Mouse (Mus musculus) spleen, postnatal 10 days (tissue): ENCODE measurements at regions not wholly inside any gene's neighbourhood (a gene's known extent, or its start where the extent isn't known, plus 50 kb on each side); places are given as distances from the start of the nearest gene placed in this dataset.
"Not testable (repeated sequence)": the region's sequence is repeated elsewhere in the genome, so short reads cannot be mapped to it uniquely, and the experiment has no call there.

Experiments
- DNase-seq, 2 experiments: peaks; one replicate each; pipeline ENCODE4 v3.0.0; 2021 to 2022; ENCODE audit warnings: low spot score in 2 of 2

DNA sequence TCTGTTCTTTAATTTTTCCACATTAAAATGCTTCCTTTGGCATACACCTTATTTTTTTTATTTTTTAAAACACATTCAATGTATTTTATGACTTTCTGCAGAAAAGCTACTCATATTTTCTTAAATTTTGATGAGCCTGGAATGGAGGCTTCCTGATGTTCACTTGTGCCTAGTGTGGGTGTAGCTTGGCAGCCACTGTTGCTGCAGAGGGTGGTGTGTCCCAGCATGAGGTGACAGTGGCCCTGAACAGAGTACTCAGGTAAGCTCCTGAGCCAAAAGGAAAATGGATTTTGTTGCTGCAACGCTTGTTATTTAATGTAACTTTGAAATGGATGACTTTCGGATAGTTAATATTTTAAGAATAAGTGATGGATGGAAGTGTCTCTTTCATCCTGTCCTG lies 170.6 kb downstream of the Eipr1 start:
- DNase-seq = no peak

DNA sequence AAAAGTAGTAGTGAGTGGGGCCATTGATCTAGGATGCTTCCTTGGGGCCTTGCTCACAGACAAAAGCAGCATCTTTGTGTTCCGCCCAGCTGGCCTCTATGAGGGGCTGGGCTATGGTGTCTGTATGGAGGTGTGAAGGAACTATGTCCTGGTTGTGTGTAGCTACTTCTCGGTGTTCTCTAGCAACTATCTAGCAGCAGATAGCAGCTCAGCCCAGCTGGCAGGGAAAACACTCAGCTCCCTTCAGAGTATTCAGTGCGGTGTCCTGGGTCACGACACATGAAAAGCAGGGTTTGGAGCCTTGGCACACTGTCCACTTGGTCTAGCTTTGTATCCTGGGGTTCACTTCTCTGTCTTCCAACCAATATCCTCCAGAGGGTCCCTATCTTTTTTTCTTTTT lies 173.6 kb downstream of the Eipr1 start:
- no peak for DNase-seq

DNA sequence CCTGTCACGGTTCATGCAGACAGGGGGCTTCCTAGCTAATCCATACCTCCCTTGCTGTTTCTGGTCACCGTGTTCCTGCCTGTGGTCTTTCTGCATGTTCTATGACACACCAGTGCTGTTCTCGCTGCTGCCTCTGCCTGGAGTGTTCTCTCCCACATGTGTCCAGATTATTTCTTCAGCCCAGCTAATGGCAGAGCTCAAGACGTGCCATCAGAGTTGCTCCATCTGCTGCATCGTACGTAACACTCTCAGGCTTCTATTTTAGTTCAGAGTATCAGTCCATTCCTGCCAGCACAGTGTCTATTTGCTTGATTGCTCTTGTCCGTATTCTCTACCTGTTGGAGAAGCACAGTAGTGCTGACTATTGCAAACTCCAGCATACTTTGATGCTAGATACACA lies 188.3 kb downstream of the Eipr1 start:
- no peak for DNase-seq

DNA sequence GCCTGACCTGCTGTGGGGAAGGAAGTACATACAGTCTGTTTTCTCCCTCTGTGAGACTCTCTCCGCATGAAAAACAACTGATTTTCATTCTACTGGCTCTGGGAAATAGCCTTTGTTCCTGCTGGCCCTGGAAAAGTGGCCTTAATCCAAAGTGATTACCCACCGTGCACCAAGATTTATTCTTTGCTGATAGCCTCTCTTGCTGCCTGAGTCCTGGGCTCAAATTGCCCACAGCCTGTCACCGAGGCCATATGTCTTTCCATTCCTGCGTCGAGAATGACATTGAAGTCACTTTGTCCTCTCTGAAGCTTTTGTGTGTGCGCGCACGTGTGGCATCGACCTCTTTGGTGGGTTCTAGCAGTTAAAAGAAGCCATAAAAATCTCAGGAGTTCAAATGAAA lies 197.3 kb downstream of the Eipr1 start:
- DNase-seq = no peak

DNA sequence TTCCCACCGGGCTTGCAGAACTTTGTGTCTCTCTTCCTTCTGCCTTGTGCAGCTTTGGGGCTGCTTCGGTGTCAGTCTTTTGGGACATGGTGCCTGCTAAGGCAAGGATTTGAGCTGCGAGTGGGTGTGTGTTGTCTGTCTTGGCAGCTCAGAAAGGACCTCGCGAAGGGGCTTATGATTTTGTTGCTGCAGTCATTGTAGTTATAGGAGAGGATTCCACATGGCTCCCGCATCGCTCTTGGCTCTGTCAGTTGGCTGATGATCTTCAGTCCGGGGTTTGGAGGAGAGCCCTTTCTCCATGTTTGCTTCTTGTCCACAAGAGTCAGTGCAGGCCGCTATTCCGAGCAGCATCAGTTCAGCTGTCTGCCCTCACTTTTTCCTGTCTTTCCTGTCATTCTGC lies 197.7 kb downstream of the Eipr1 start:
- no peak for DNase-seq

DNA sequence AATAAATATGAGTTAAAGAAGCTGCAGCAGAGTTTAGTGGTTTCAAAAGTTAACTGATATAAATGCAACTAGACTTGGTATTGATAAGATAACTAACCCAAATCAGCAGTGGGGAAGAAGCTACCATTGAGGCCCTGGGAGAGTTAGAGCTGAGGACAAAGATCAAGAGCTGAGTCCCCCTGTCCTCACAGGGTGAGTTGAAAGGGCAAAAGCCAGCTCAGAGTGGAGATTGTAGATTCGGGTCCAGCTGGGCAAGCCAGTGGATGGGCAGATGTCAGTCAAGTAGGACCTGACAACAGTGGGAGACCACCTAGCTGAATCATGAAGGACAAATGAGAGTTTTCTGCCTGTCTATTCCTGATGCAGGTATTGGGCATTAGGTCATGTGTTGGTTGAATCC lies 205.6 kb downstream of the Eipr1 start:
- no peak for DNase-seq

DNA sequence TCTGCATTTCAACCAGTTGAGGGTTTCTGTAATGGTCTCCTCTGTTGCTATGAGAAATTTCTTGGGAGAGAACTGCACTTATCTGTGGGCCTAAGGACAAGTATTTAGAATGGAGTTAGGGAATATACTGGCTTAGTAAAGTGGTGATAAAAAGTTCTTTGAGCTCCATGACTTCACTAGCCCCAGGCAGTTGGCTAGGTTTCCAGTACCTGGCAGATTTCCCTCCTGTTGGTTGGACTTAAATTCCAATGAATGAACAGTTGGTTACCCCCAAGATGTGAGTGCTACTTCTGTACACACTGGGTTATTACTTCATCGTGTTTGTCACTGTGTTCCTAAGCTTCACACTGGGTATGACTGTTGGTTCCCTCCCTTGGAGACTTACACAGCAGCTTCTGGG lies 207.1 kb downstream of the Eipr1 start:
- no peak for DNase-seq

DNA sequence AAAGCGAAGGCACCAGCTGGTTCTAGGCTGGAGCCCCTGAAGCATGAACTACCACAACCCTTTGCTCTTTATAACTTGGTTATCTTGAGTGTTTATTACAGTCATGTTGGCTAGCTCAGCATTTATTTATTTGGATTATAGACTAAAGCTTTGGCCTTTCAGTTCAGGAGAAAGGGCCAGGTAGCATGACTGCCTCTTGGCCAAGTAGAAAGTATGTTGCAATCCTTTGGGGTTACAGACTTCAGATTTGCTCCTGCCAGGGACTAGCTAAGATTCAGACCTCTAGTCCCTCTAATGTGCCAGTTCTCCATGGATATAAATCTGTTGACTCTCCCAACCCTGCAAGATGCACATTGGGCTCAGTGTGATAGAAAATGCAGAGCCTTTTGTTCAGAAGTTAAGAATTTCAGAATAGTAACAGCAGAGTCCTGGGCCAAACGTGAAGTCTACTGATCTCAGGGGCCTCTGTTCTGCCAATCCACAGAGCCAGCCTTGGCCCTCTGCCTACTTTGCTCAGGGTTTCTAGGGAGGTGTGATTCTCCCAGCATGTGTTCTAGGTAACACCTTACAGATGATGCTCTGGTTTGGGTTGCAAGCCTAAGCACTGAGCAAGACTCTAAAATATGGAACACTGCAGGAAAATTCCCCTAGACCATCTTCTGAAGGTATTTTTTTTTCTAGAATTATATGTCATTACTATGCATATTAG lies 218.2 kb downstream of the Eipr1 start:
- no peak for DNase-seq

DNA sequence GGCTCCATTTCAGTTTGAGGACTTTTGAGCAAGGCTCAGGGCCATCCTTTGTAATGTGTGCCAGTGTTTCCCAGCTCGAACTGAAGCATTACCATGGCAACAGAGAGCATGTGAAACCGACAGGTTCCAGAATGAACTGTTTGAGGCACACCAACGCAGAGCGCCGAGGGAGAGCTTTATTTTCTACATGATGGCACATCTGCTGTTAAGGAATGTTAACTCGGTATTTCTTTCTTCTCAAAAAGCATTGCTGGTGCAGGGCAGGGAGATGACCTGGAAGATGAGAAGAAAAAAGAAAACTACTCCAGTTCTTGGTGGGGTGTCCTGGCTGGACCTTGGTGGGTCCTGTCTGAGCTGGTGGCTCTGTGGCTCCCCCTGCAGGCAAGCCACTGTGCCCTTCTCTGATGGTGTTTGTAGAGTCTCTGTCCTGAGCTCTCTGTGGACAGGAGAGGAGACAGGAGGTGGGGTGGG lies 223.0 kb downstream of the Eipr1 start:
- DNase-seq = no peak

DNA sequence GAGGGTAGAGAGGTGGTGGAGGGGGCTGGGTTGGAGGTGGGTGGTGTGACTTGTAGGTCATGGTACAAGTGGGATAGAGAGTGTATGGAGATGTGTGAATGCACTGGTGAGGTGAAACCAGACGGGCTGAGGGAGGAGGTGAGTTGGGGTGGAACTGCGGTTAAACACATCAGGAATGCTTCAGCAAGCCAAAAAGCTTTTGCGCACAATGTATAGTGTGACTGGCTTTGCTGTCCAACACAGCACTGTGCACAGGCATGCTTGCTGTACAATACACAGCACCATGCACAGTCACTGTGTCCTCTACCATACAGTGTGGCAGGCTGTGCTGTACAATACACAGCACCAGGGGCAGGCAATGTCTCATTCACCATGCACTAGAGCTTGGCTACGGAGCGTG lies 223.6 kb downstream of the Eipr1 start:
- DNase-seq = no peak

DNA sequence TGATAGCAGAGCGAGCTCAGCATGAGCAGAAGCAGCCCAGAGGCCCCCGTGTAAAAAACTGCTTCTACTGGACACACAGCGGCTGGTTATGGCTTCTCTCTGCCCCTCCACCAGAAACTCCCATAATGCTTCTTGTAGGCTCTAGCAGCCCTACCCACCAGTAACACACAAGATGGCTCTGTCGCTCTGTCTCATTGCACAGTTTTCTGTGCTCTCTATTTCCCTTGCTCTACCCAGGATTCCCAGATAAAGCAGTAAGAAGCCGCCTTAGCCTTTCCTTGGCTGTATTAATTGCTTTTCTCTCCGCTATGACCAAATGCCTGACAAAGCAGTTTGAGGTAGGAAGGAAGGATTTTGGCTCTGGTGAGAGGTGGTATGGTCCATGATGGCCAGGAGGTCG lies 228.1 kb downstream of the Eipr1 start:
- DNase-seq = no peak

DNA sequence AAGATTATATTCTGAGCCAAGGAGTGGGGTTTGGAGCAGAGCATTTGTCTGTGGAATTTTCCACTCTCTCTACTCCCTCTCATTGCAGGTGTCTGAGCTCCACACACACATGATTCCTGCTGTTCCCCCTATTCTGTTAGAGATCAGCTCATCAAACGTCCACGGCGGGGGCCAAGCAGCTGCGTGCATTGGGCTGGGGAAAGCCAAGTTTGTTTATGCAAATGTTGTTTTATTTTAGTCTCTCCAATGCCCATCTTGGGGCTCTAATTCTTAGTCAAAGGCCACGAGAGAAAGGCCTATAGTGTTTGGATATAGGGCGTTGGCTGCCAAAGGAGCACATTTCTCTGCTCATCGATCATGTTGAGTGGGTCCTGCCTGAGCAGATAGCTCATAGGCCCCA lies 234.6 kb downstream of the Eipr1 start:
- DNase-seq = peak in 1 of 2 experiments; percentile 27

DNA sequence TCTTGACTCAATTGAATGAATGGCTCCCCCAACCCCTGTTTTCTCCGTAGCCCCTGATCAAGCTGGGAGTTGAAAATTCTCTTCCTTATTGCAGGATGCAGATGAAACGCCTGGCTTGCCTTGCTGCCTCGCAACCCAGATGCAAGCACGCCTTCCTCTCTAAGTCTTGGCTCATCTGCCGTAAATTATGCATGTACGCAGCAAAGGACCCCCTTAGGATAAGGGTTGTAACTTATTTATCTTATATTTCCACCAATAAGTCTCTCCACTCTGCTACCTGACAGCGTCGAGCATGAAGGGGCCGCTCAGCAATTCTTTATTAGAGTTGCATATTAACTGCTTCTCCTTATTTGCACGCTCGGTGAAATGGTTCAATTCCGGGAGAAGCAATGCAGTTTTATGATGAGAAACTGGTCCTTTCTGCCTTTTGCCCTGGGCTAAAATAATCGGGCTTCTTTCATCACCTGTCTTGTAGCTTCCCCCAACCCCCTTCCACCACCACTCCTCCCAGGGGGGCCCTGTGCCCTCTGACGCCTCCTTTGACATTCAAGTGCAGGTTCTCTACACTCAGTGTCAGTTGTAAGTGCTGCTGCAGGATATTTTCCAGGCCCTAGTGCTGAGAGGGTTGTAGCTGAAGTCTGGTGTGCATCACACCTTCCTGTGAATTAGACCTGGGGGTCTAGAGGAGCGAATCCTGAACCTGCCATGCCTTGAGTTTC lies 246.0 kb downstream of the Eipr1 start:
- DNase-seq = no peak

DNA sequence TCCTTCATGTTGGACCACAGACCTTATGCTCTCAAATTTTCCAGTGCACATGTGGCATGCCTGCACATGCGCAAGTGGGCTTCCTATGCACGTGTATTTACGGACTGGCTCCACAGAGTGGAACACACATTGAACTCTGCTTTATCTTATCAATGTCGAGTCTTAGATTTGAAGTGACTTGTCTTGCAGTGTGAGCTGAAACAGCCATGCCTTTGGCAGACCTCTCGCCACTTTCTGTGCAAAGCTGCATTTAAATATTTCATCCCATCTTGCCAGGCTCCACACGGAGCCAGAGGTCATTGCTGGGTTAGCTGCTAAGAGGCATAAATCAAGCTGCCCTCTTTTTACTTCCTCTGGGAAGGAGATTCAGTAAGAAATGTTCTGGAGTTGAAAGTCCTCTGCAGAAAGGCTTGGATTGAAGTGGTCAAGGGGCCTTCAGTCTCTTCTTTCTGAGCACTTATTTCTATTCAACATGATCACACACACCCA lies 248.4 kb downstream of the Eipr1 start:
- DNase-seq = no peak

DNA sequence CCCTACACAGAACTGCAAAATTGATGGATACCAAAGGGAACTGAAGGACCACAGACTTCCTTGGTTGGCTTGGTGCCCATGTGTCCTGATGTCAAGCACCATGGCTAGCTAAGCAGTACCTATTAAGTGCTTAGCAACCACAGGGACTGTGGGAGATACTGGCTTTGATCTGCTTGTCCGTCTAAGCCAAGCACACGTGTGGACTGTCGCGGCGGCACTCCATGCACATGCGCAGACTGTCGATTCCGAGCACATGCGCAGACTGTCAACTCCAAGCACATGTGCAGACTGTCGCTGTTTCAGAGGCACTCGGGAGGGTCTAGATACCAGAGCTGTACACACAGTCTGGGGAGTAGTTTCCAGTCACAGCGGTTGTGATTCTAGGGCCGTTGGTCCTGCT lies 252.9 kb downstream of the Eipr1 start:
- DNase-seq = no peak

DNA sequence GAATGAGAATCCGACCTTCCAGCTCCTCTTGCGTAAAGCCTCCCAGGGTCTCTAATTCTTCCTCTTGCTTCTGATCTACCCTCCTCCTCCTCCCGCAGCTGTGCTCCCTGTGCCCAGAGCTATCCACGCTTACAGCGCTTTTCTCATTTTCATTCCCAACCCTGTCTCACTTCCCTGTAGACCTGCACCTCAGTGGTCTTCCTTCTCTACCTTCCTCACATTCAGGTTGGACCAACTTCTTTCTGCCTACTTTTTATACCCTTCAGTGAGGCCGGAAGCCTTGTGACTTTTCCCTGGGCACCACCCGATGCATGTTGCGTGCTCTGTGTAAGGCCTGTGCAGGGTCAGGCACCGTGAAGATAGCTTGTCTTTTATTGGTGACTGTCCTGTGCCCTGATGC lies 263.0 kb downstream of the Eipr1 start:
- DNase-seq = no peak

DNA sequence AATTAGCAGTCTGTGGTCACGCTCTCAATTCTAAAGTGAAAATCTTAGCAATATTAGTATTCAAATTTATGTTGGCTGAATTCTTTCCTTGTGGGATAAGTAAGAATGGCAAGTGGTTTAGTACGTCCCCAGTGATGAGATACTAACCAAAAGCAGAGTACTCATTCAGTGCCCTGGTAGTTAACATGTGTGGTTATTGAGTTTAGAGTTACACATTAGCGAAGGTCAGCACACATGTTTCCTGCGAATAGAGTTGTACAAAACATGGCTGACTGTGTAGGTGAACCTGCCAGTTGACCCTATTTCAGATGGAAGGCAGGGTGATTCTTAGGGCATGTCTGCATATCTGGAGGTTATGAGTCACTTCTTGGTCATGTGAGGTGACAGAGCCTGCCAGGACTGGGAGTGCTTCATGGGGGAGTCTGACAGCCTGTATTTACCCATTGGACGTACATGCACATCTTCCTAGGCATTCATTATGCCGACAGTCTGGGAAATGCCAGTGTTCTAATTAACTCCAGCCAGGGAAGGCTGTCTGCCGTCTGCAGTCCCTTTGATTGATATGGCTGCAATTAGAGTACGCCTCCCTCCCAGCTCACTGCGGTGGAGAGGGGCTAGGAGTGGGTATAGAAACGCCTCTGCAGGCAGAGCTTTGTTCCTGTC lies 263.7 kb downstream of the Eipr1 start:
- DNase-seq = no peak

DNA sequence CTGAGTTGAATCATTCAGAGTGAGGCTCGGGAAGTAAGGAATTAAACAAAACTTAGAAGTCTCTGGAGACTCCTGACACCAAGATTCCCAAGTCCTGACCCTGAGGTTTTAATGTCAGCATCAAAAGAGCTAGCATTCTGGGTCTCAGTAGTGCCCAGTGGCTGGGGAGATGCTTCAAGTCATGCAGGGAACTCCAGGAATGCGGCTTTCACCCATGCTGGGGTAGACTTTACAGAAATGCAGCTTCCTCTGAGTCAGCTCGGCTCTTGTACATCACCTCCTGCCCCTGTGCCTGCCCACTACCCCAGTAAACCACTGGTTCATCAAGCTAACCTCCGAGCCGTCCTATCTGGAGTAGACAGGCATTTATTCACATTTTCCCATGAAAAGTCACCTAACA lies 269.5 kb downstream of the Eipr1 start:
- DNase-seq = no peak

DNA sequence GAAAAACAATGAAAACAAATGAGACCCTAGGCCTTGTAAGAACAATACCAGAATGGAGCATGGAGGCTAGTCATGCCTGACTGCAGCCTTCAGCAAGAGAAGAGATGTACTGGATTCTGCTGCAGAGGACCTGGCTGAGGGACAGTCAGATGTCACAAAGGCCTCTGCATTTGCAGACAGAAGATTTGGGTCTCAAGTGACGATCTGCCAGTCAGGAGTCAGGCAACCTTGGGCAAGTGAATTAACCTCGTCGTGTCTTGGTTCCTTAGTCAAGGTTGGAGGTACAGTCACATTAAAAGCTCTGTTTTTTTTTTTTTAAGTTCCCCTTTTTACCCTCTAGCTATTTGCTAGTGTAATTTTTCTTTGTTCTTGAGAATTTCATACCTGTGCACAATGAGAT lies 276.6 kb downstream of the Eipr1 start:
- no peak for DNase-seq

DNA sequence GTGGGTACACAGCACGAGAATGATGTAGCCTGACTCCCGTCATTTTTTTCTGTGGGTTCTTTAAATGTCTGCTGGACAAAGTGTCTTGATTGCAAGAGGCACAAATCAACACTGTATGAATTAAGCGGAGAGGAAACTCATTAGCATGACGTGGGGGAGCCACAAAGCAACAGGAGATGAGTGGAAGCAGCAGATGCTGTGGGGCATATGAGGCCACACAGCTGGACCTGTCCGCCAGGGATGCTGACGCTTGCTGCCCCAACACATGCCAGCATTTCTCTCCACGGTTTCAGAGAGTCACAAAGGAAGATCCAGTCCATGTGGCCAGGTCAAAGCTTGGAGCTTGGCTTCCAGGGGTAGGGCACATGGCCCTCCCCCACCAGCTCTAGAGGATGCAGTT lies 277.9 kb downstream of the Eipr1 start:
- DNase-seq = no peak

DNA sequence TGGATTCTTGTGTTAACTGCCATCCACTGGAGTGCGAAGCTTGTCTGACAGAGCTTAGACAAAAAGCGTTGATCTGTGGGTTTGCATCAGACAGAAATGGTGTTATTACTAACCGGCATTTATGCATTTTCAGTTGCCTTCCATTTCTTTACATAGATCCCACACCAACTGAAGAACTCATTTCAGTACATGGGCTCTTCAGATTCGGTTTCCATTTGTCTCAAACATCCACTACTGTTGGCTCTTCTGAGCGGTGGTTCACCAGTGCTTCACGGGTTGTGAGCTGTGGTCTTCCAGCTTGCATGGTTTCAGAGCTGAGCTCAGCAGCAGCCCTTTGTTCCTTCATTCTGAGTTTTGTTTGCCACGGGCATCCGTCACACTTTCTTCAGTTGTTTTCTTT lies 294.4 kb downstream of the Eipr1 start:
- DNase-seq = no peak

DNA sequence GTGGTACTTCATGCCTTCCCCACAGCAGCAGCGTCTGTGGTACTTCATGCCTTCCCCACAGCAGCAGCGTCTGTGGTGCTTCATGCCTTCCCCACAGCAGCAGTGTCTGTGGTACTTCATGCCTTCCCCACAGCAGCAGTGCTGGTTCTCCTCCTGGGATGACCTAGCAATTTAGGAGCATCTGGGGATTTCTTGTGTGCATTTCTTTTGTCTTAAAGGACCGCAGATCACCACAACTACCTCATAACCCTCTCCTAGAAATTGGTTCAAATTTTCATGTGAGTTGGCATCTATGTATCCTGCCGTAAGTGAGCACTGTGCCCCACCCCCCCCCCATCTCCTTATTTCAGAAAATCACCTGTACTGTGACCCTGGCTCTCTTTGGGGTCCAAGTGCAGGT lies 297.0 kb downstream of the Eipr1 start:
- DNase-seq = not testable (repeated sequence)

DNA sequence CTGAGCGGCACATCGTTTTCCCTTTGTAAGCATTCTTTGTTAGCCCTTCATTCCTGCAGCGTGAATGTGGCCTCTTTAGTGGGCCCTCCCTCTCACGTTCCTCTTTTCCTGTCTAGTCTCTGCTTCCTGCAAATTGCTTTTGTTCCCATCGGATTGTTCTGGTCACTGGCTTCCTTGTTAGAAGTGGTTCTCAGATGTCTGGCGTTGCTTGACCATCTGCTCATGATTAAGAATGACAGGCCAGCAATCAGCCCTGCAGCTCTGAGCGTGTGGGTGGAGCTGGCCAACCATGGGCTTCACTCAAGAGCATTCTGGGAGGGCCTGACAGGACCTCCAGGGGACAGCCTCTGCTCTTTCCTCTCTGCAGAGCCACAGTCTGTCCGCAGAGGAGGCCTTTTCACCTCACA lies 297.5 kb downstream of the Eipr1 start:
- no peak for DNase-seq
